Mouse (Mus musculus): Measurements from ENCODE around the gene Gm5862.
"Not testable (repeated sequence)": the region's sequence is repeated elsewhere in the genome, so short reads cannot be mapped to it uniquely, and the experiment has no call there.

- TF ChIP-seq MAFK (IDR thresholded peaks at IDR 0.05; ENCODE audit: insufficient read depth, low read depth, low read length); CHD2 (IDR thresholded peaks at IDR 0.05; ENCODE audit: low read depth, low read length); ZNF384 (IDR thresholded peaks at IDR 0.05; ENCODE audit: low read depth, low read length); HCFC1 (IDR thresholded peaks at IDR 0.05; ENCODE audit: borderline replicate concordance, insufficient read depth, low read length): not testable (repeated sequence)
Measured at GRCm38 (mm10) chr5:26022816-26023215, at the start of gene Gm5862.
